Mouse (Mus musculus) monocyte, adult 5-6 weeks (primary cell): ENCODE measurements around the gene Akap9. TPM values are rescaled to one million over a fixed set of nuclear protein-coding genes. Genes with fewer than 3 reads are reported as not detected.
"Not testable (repeated sequence)": the region's sequence is repeated elsewhere in the genome, so short reads cannot be mapped to it uniquely, and the experiment has no call there.

Experiments used
- ATAC-seq: fragments of 153-309, 156-312 bp; replicated peaks from 2 replicates; pipeline ENCODE4 v1.8.0; 2017; ENCODE audit warnings: mild to moderate bottlenecking; ENCODE audit not compliant: low TSS enrichment, insufficient number of reproducible peaks, severe bottlenecking, poor library complexity, low FRiP score
- total RNA-seq: library from RNA; stranded (forward); fragments of 200-1000, 200-491, 200-594 nt; gene quantifications from 3 replicates; pipeline ENCODE4 v1.2.3, GENCODE M21; 2017

The Akap9 gene
- total RNA-seq = 41.5 to 104 TPM (median 62.5 TPM) in 3 replicates

DNA sequence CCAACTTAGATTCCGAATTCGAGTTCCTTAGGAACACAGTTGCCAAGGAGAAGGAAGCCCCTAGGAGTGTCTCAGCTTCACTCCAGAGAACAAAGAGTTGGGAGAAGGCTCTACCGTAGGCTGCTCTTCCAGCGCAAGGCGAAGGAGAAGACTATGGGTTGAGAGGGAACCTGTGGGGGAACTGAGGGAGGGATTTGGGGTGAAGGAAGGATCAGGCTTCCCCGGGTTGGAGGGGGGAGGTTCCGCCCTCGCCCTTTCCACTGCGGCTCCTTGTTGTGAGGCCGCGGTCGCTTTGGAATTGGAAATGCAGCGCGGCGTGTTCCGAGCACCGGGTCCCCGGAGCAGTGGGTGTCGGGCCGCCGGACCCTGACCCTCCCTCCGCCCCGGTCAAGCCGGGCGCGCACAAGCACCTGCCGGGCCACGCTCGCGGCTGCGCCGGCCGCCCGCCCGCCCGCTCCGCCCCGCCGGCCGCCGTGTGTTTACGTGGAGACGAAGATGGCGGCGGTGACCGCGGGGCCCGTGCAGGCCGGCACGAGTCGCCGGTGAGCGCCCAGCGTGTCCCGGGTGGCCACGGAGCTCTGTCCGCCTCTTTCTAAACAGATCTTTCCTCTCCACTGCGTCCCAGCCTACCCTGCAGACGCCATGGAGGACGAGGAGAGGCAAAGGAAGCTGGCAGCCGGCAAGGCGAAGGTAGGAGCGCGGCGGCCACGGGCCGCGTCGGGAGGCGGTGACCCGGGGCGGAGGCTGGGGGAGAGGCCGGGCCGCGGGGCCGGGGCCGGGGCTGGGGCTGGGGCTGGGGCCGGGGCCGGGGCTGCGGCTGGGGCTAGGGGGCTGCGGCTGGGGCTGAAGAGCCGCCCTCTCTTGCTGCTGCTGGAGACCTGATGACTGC is at the start of gene Akap9:
Akap9 (plus strand) TSS at position 254 of the 889 bp plus-strand sequence.
- peak; percentile 44; the same call in 1 of the 2 replicates for ATAC-seq

DNA sequence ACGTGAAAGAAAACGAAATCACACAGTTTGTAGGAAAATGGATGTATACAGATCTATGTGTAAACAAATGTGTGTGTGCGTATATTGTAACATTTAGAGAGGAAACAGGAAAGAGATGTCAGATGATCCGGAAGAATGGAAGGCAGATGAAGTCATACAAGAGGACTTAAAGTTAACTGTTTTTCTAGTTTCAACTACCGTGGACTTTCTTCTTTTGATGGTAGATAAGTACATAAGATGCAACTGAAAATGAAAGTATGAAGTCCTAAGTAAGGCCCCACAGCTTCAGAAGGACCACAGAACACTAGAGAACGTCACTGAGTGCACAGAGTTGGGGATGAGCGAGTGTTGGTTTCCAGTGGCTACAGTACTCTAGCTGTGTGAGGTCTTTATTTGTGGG is 41.0 kb upstream of the Akap9 start:
- not testable (repeated sequence) for ATAC-seq

DNA sequence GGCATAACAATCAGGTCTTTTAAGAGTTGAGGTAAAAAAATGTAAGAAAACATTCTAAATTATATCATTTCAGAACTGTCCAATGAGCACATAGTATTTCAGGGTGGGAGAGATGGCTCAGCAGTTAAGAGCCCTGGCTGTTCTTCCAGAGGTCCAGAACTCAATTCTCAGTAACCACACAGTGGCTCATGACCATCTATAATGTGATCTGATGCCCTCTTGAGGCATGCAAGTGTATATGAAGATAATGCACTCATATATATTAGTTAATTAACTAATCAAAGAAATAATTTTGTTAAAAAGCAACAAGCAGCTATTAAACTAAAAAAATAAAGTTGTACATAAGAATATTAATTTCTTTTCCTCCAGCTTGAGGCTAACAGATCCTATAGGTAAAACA is 38.7 kb upstream of the Akap9 start:
- no peak for ATAC-seq

DNA sequence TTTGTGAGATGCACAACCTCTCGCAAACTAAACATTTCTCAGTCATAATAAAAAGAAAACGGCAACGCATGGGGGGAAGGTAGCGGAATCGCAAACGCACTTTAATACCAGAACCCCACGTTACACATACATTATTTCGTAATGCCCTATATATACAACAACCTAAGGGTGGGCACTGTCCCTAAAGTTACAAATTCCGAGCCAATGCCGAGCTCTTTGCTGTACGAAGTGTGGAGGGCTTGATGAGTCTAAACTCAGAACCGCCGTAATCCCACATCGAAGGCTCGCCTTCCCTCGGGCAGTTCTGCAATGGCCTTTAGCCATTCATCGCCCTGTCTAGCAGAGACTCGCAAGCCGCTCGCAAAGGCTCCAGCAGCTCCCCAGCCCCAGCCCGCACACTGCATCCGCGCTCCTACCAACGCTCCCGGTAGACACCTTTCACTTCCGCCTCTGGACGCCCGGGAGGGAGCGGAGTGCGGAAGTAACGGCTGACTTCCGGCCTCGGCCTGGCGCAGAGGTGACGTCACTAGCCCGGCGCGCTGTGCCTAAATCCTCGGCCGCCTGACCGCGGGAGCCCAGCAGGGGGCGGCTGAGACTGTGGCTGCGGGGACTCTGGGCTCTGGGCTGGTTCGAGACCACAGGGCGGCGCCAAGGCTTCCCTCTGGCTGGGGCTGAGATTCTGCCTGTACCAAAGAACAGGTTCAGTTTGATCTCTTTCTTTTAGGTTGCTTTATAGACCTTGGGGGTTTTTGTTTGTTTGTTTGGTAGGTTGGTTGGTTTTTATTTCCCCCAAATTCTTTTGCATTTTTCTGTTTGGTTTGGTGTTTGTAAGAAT is 34.2 kb upstream of the Akap9 start, which contains the start of gene Mterf1a:
Mterf1a (minus strand) TSS at position 475 of the 835 bp plus-strand sequence.
- peak; percentile 98 for ATAC-seq

DNA sequence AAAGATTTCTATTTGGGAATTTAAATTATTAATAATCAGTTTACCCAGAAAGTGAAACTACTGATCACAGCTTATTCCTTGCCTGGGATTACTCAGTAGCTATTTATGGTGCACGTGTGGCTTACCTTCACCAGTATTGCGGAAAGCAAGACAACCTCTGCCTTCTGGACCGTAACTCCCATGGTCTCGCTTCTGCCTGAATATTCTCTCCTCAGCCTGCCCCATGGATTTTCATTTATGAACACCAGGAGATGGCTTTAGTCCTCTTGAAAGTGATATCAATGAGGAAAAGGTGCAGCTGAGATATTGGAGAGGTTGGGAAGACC is 33.6 kb upstream of the Akap9 start:
- not testable (repeated sequence) for ATAC-seq

DNA sequence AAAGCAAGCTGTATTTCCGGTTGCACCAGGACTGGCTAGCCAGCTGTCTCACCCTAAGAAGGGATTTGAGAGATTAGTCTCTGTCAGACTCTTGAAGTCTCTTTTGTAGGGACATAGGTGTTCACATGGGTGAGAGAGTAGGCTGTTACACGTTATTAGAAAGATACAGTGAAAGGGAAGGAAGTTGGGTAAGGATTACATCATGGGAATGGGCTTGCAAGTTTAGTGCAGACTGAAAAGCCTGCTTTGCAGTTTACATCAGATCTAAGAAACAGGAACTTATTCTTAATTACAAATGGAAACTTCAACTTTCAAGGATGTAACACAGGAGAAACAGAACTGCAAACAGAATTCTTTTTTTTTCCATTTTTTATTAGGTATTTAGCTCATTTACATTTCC is 22.4 kb upstream of the Akap9 start:
- ATAC-seq = no peak

DNA sequence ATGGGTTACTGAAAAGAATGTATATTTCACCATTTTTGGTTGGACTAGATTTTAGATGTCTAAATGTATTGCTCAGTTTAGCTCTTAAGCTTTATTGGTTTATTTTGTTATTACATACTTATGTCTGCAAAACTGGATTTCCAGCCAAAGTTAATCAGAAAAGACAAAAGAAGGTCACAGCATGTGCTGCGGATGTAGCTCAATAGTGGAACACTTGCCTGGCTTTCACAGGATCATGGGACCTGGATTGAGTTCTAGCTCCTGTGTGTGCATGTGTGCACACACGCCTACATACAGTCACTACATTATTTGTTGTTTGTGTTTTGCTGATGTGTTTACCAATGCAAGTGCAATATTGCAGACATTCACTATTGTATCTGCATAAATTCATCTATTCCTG is 5.5 kb upstream of the Akap9 start:
- ATAC-seq = no peak

DNA sequence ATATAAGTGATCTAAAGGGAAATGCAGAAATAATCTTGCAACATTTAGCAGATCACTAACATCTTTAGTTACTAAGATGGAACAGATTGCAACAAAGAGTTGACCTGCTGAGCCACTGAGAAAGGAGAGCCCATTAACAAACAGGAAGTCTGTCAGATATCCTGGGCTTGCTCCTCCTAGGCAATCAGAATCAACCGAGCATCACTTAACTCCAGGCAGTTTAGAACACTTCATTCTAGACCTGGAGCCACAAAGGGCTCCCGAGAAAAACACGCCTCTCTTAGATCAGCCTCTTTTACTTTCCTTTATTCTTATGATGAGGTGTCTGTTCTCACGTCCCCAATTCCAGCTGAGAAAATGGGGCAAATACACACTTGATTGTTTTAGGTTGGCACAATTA is 1.2 kb upstream of the Akap9 start:
- no peak for ATAC-seq

DNA sequence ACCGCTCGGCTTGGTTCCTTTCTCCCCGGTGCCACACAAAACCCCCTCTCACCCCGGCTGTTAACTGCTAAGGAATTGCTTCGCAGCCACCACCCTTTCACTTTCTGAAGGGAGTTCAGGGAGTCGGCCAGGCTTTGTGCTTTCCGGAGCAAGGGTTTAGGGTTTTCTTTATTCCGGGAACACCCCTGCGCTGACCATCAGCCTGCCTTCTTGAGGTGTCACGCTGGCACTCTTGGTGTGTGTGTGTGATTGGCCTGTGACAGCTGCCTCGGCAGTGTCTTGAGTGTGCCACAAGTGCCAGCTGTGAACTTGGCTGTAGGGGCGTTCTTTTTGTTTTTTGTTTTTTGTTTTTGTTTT is 814 bp downstream of the Akap9 start:
- peak; percentile 59 for ATAC-seq

DNA sequence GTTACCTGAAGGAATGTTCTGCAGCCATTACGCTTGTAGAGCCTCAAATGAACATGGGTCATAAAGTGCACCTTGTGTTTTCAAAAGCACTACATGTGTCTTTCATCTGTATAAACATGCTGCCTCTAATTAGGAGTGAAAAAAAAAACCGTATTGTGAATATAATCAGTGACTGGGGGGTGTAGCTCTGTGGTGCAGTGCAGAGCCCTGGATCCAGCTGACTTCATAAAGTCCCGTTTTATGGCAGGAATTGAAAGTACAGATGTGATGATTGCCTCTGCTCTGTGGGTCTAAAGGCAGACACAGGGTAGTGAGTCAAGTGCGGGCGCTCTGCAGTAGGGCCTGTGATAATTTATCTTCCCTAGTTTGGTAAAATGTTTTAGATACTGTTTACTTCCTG is 2.9 kb downstream of the Akap9 start:
- ATAC-seq = no peak

DNA sequence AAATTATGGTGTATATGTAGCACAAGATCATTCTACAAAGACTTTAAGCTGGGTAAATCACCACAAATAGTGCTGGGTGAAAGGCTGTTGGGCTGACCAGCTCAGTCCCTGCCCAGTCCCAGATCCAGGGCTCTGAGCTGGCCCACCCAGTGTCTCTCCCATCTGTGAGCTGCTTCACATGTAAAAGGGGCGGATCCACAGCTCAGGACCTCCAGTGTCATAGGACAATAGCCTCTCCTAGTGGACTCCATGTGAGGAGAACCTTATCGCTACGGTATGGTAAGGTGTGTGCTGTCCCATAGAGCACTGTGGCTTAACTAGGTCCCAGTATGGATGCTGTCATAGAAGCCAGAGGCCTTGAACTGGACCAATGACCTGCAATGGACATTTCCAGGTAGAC is 3.8 kb downstream of the Akap9 start:
- no peak for ATAC-seq

DNA sequence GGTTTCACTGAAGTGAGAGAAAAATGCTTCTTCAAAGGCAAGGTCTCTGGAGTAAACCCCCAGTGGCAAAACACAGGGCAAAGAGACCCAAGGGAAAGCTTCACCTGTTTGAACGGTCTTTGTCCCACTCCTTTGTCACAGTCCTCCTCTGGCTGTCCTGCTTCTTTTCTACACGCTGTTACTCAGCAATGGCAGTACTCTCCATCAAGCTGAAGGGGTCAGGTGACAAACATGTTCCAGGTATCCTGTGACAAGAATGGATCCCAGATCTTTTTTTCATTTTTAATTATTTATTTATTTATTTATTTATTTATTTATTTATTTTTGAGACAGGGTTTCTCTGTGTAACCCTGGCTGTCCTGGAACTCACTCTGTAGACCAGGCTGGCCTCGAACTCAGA is 5.7 kb downstream of the Akap9 start:
- ATAC-seq = no peak

DNA sequence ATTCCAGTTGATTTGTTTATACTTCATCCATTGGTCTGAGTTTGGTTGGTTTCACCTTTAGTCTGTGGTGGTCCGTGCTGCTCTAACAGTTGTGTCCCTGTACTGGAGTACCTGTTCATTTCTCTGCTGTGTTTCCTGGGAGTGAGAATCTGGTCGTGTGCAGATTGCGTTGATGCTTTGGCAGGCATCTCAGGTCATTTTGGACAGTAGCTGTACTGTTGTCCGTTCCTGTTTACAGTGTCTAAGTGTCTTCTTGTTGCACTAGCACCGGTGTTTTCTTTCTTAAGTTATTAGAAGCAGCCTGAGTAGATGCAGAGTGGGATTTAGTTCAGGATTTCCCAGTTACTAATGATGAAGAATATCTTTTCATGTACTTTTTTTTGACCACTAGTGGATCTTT is 7.4 kb downstream of the Akap9 start:
- ATAC-seq = no peak

DNA sequence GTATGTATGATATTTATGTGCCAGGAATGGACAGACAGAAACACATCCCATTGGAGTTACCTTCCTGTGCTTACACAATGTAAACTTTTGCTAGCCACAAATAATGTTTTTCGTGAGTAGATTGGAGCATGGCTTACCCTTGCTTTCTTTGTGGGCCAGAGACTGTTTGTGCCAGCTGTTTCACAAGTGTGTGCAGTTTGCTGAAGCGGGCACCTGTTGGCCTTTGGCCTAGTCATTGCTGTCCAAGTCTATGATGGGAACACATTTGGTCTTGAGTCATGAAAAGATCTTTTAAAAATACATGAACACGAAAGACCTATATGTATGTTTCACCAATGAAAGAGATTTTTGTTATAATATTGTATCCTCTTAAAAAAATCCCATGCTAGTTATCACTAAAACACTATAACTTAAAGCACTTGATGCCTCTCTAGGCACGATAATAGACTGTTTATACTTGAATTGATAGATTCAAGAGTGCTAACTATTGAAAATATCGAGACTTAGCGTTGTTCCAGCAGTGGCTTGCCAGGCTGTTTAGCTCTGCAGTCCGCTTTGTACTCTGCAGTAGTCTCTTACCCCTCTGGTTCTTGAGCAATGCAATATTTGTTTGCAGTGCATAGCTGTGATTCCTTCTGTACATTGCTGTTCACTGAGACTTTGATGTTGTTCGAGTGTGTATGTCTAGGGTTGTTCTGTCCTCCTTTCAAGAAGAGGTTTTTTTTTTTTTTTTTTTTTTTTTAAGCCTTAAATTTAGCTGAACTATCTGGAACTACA is 8.1 kb downstream of the Akap9 start:
- no peak for ATAC-seq

DNA sequence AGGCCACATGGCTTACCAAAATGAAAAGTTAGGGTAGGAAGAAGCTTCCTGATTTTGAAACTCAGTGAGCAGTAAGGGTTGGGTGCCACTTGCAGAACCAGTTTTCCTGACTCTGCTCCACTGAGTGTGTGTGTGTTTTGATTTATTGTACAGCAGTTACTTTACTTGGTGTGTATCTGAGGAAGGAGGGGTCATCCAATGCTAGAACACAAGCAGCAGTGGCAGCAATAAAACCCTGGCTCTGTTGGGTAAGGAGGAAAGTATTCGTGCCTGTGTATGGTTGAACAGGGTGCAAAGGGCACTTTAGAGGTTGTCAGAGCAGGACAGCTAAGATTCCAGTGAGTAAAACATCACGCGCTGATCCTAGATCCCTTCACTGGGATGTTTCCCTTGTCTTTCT is 11.1 kb downstream of the Akap9 start:
- ATAC-seq = no peak

DNA sequence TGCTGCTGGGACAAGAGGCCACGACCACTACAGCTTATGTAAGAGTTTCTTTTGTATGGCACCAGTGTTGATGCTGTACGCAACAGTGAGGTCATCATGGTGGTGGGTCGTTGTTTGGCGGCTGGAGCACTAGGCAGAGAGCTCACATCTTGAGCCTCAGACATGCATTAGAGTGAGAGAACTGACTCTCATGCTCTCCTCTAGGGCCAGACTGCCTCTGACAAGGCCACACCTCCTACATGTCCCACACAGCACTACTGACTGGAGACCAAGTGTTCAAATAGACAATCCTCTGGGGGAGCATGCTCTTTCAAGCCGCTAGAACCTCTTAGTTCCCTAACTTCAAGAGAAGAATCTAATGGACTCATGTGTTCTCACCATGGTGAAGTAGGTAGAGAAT is 11.5 kb downstream of the Akap9 start:
- no peak for ATAC-seq

DNA sequence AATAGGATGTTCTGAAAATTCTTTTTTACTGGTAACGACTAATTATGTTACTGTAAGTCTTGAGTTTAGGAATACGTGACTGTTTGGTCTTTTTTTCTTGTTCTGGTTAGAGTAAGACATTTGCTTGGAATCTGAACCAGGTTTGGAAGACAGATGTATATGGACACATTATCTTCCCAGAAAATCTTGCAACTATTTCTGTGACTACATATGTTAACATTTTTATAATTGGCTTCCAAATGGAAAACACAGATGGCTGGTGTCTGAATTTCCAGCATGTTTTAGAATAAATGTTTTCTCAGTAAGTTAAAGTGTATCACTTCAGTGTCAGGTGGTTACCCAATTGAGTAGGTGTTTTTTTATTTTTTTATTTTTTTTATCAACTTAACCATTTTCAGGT is 13.4 kb downstream of the Akap9 start:
- ATAC-seq = no peak

DNA sequence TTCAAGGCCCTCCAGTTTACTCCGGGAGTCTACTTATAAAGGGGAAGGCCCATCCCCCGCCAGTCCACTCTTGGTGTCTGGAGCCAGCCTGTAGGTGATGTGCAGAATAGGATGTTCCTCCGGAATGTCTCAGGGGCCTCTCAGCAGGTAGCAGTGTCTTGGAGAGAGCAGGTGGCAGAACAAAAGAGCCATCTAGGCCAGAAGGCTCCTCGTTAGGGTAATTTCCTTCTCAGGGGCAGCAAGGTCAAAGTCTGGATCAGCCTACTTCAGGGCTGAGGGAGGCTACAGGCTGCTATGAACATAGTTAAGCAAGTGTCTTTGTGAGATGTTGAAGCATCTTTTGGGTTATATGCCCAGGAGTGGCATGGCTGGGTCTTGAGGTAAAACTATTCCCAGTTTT is 15.3 kb downstream of the Akap9 start:
- not testable (repeated sequence) for ATAC-seq

DNA sequence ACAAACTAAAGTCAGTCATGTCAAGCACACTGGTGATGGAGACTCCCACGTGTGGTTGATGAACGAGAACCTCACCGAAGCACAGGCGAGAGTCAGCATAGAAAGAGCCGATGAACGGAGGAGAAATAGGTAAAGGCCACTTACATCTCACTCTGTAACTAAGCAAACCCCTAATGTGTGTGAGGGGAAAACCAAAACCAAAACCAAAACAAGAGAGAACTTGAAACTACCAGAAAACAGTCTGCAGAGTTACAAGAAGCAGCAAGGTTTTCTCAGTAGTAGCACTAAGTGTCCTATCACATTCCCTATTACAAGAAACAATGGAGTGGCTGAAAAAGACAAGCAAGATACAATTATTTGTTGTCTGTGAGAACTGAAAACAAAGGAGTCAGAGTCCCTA is 24.6 kb downstream of the Akap9 start:
- ATAC-seq = no peak
